13 mouse cellular contexts compared by ENCODE assay signal in genomic region chr17:56778779-56779362, GRCm38 (mm10). TPM values are rescaled to one million over a fixed set of nuclear protein-coding genes. Genes with fewer than 3 reads are reported as not detected.
DNase-seq lines count a peak whose midpoint lies in the region; ATAC-seq and TF ChIP-seq lines count a peak whose summit lies in the region.
"Had no signal": no experiment of that assay in that cellular context is flagged by ENCODE, and none has a peak within 500 bp of the region (broad histone marks: within the 10 kb centered on the region; RNA-seq: fewer than 3 reads in every experiment).

No protein-coding gene starts in this region.

- ATAC-seq in kidney, postnatal 0 days (replicated peaks; ENCODE audit: low FRiP score, low read depth), result no peak; the same call in 1 of the 2 replicates
- no peak for ATAC-seq in midbrain, embryonic 14.5 days (ENCODE audit: low FRiP score, low TSS enrichment)
- no peak for ATAC-seq in midbrain, embryonic 15.5 days (replicated peaks)

- H3K4me2 ChIP-seq in kidney, postnatal 0 days (ENCODE audit: low read length), result no peak overlapping the region
- H3K4me2 ChIP-seq in midbrain, embryonic 14.5 days (ENCODE audit: low read length), result no peak overlapping the region
- no peak overlapping the region for H3K4me2 ChIP-seq in midbrain, embryonic 15.5 days
- H3K4me2 ChIP-seq: embryonic facial prominence, embryonic 15.5 days; hindbrain, embryonic 15.5 days; limb, embryonic 15.5 days had no signal

- no peak overlapping the region for H3K4me3 ChIP-seq in kidney, postnatal 0 days (replicated peaks; ENCODE audit: low read depth, low read length)
- no peak overlapping the region for H3K4me3 ChIP-seq in kidney, adult 2 months (ENCODE audit: insufficient read depth, low read depth, low read length)
- no peak overlapping the region for H3K4me3 ChIP-seq in midbrain, embryonic 14.5 days (replicated peaks; ENCODE audit: low read depth, low read length)
- no peak overlapping the region for H3K4me3 ChIP-seq in midbrain, embryonic 15.5 days
- H3K4me3 ChIP-seq: embryonic facial prominence, embryonic 15.5 days; hindbrain, embryonic 15.5 days; limb, embryonic 15.5 days had no signal

- H3K9me3 ChIP-seq in kidney, postnatal 0 days (replicated peaks; ENCODE audit: low read length), result no peaks in the 10 kb centered on the region
- H3K9me3 ChIP-seq in midbrain, embryonic 14.5 days (ENCODE audit: control insufficient read depth, low read length), result 0 out of 2 replicates have a peak, but pooled peaks cover 3% of the 10 kb centered on the region
- H3K9me3 ChIP-seq in midbrain, embryonic 15.5 days, result no peaks in the 10 kb centered on the region
- H3K9me3 ChIP-seq: embryonic facial prominence, embryonic 15.5 days; hindbrain, embryonic 15.5 days; limb, embryonic 15.5 days had no signal

- TF ChIP-seq POLR2A in kidney, adult 2 months (IDR thresholded peaks at IDR 0.05; ENCODE audit: low read depth, low read length), result no peak

- no peak overlapping the region for H3K9ac ChIP-seq in kidney, postnatal 0 days (ENCODE audit: low read depth, low read length)
- H3K9ac ChIP-seq in midbrain, embryonic 14.5 days (replicated peaks; ENCODE audit: low read length), result no peak overlapping the region
- no peak overlapping the region for H3K9ac ChIP-seq in midbrain, embryonic 15.5 days
- H3K9ac ChIP-seq: embryonic facial prominence, embryonic 15.5 days; hindbrain, embryonic 15.5 days; limb, embryonic 15.5 days had no signal

- peak; percentile 60 for DNase-seq in embryo, embryonic 10 days (ENCODE audit: low spot score)
- DNase-seq in embryo, embryonic 9.5 days (ENCODE audit: extremely low spot score), result no peak
- peak; percentile 63 for DNase-seq in kidney, postnatal 0 days (ENCODE audit: low spot score)
- DNase-seq in kidney, adult 2 months, result no peak
- no peak for DNase-seq in midbrain, embryonic 14.5 days
- no peak for DNase-seq in layer of hippocampus, postnatal 25 days (ENCODE audit: extremely low spot score in 1 of 2, low spot score in 1 of 2)
- no peak for DNase-seq in gastrocnemius, adult 18-20 months (ENCODE audit: low spot score)
- DNase-seq: cerebellum, adult 2 months had no signal

- WGBS in kidney, postnatal 0 days, result 39% methylated on average over 3 of the region's 3 CpGs
- 72% methylated on average over 3 of the region's 3 CpGs for WGBS in kidney, adult 2 months
- 39% methylated on average over 3 of the region's 3 CpGs for WGBS in midbrain, embryonic 14.5 days
- 37% methylated on average over 3 of the region's 3 CpGs for WGBS in midbrain, embryonic 15.5 days

- no peaks in the 10 kb centered on the region for H3K4me1 ChIP-seq in kidney, postnatal 0 days (replicated peaks; ENCODE audit: insufficient read depth, low read length)
- no peaks in the 10 kb centered on the region for H3K4me1 ChIP-seq in kidney, adult 2 months (ENCODE audit: control insufficient read depth, insufficient read depth, low read length)
- no peaks in the 10 kb centered on the region for H3K4me1 ChIP-seq in midbrain, embryonic 14.5 days (ENCODE audit: control insufficient read depth, insufficient read depth, low read length)
- H3K4me1 ChIP-seq in midbrain, embryonic 15.5 days, result no peaks in the 10 kb centered on the region
- H3K4me1 ChIP-seq: embryonic facial prominence, embryonic 15.5 days; hindbrain, embryonic 15.5 days; limb, embryonic 15.5 days had no signal

- H3K27me3 ChIP-seq in kidney, postnatal 0 days (ENCODE audit: insufficient read depth, low read length), result no peaks in the 10 kb centered on the region
- H3K27me3 ChIP-seq in kidney, adult 2 months (replicated peaks; ENCODE audit: control insufficient read depth, insufficient read depth, low read length), result no peaks in the 10 kb centered on the region
- no peaks in the 10 kb centered on the region for H3K27me3 ChIP-seq in midbrain, embryonic 14.5 days (ENCODE audit: control insufficient read depth, insufficient read depth, low read length)
- no peaks in the 10 kb centered on the region for H3K27me3 ChIP-seq in midbrain, embryonic 15.5 days (replicated peaks)
- H3K27me3 ChIP-seq: embryonic facial prominence, embryonic 15.5 days; hindbrain, embryonic 15.5 days; limb, embryonic 15.5 days had no signal

- H3K27ac ChIP-seq in kidney, postnatal 0 days, result peak overlapping the region; percentile 3; the same call in 1 of the 2 replicates
- H3K27ac ChIP-seq in kidney, adult 2 months (ENCODE audit: insufficient read depth, low read depth, low read length), result no peak overlapping the region
- H3K27ac ChIP-seq in midbrain, embryonic 14.5 days (replicated peaks; ENCODE audit: low read depth, low read length), result peak overlapping the region; percentile 32; the same call in 1 of the 2 replicates
- H3K27ac ChIP-seq in midbrain, embryonic 15.5 days, result no peak overlapping the region
- H3K27ac ChIP-seq: embryonic facial prominence, embryonic 15.5 days; hindbrain, embryonic 15.5 days; limb, embryonic 15.5 days had no signal

- TF ChIP-seq CTCF in kidney, postnatal 0 days (IDR thresholded peaks at IDR 0.05; ENCODE audit: low read depth), result no peak
- TF ChIP-seq CTCF in kidney, adult 2 months (conservative IDR thresholded peaks at IDR 0.05; ENCODE audit: insufficient read depth, insufficient read length, low read depth, low read length), result no peak

- H3K36me3 ChIP-seq in kidney, postnatal 0 days (ENCODE audit: insufficient read depth, low read length), result no peaks in the 10 kb centered on the region
- H3K36me3 ChIP-seq in kidney, adult 2 months (ENCODE audit: control insufficient read depth, insufficient read depth, low read length), result no peaks in the 10 kb centered on the region
- H3K36me3 ChIP-seq in midbrain, embryonic 14.5 days (ENCODE audit: control insufficient read depth, insufficient read depth, low read length), result no peaks in the 10 kb centered on the region
- no peaks in the 10 kb centered on the region for H3K36me3 ChIP-seq in midbrain, embryonic 15.5 days (replicated peaks)
- H3K36me3 ChIP-seq: hindbrain, embryonic 15.5 days had no signal

RNA-seq across cellular contexts. Expression of gene Prr22, which starts 8.8 kb away (rescaled TPM):
- polyA plus RNA-seq in kidney, postnatal 0 days (2015; fragmentation: Nextera tagmentation; extraction: Ambion mirVana), result 0.59 and 0.71 TPM in 2 replicates
- polyA plus RNA-seq in kidney, adult 2 months (2012; rRNA removed), result 1.9 and 2.3 TPM in 2 replicates
- 0.63 and 0.78 TPM in 2 replicates for polyA plus RNA-seq in midbrain, embryonic 14.5 days (2014; fragmentation: Nextera tagmentation; extraction: Ambion mirVana)
- 1.4 TPM in 2 replicates for polyA plus RNA-seq in midbrain, embryonic 15.5 days (2015; fragmentation: Nextera tagmentation; extraction: Ambion mirVana)
- 1 to 10 TPM in 1 of 2 experiments, under 1 TPM in 1; 0.89 to 1.6 TPM for total RNA-seq in layer of hippocampus, postnatal 25 days (2021)
- total RNA-seq in gastrocnemius, adult 18-20 months (2021), result under 1 TPM; 0.16 to 0.28 TPM

RNA-seq across cellular contexts. Expression of gene Dus3l, which starts 14.3 kb away (rescaled TPM):
- 37.3 and 38.8 TPM in 2 replicates for polyA plus RNA-seq in kidney, postnatal 0 days (2015; fragmentation: Nextera tagmentation; extraction: Ambion mirVana)
- polyA plus RNA-seq in kidney, adult 2 months (2012; rRNA removed), result 43.6 and 55.2 TPM in 2 replicates
- 72.8 and 73.7 TPM in 2 replicates for polyA plus RNA-seq in midbrain, embryonic 14.5 days (2014; fragmentation: Nextera tagmentation; extraction: Ambion mirVana)
- polyA plus RNA-seq in midbrain, embryonic 15.5 days (2015; fragmentation: Nextera tagmentation; extraction: Ambion mirVana), result 100.0 and 104 TPM in 2 replicates
- total RNA-seq in layer of hippocampus, postnatal 25 days (2021), result 10 to 100 TPM; 61.1 to 73.0 TPM
- total RNA-seq in gastrocnemius, adult 18-20 months (2021), result 10 to 100 TPM; 14.4 to 14.9 TPM

RNA-seq across cellular contexts. Expression of gene Nrtn, which starts 21.5 kb away (rescaled TPM):
- 8.7 and 11.8 TPM in 2 replicates for polyA plus RNA-seq in kidney, postnatal 0 days (2015; fragmentation: Nextera tagmentation; extraction: Ambion mirVana)
- polyA plus RNA-seq in kidney, adult 2 months (2012; rRNA removed), result 19.2 and 27.1 TPM in 2 replicates
- polyA plus RNA-seq in midbrain, embryonic 14.5 days (2014; fragmentation: Nextera tagmentation; extraction: Ambion mirVana), result 4.4 and 7.3 TPM in 2 replicates
- polyA plus RNA-seq in midbrain, embryonic 15.5 days (2015; fragmentation: Nextera tagmentation; extraction: Ambion mirVana), result 4.1 and 4.6 TPM in 2 replicates
- total RNA-seq in layer of hippocampus, postnatal 25 days (2021), result 1 to 10 TPM; 2.7 to 3.6 TPM
- 1 to 10 TPM; 2.6 to 3.3 TPM for total RNA-seq in gastrocnemius, adult 18-20 months (2021)
- total RNA-seq: megakaryocyte-erythroid progenitor cell, adult 5-6 weeks had no signal

RNA-seq across cellular contexts. Expression of gene Rfx2, which starts 51.9 kb away (rescaled TPM):
- polyA plus RNA-seq in kidney, postnatal 0 days (2015; fragmentation: Nextera tagmentation; extraction: Ambion mirVana), result 1.6 and 2.1 TPM in 2 replicates
- polyA plus RNA-seq in kidney, adult 2 months (2012; rRNA removed), result 4.8 and 6.2 TPM in 2 replicates
- 2.2 and 4.1 TPM in 2 replicates for polyA plus RNA-seq in midbrain, embryonic 14.5 days (2014; fragmentation: Nextera tagmentation; extraction: Ambion mirVana)
- 5.4 and 6.0 TPM in 2 replicates for polyA plus RNA-seq in midbrain, embryonic 15.5 days (2015; fragmentation: Nextera tagmentation; extraction: Ambion mirVana)
- 1 to 10 TPM; 3.8 to 4.4 TPM for total RNA-seq in layer of hippocampus, postnatal 25 days (2021)
- total RNA-seq in gastrocnemius, adult 18-20 months (2021), result 1 to 10 TPM; 2.1 to 3.1 TPM

Comparison
In these comparisons a context has a peak if more than half of its experiments do, and no peak if none do; other contexts are left out.
1. DNase-seq: peak in embryo, embryonic 10 days (single experiment) and kidney, postnatal 0 days (single experiment); none in embryo, embryonic 9.5 days (single experiment), kidney, adult 2 months (single experiment), midbrain, embryonic 14.5 days (single experiment), layer of hippocampus, postnatal 25 days (0 of 2) and gastrocnemius, adult 18-20 months (single experiment).
2. H3K27ac ChIP-seq: peak in kidney, postnatal 0 days (single experiment) and midbrain, embryonic 14.5 days (single experiment); none in kidney, adult 2 months (single experiment) and midbrain, embryonic 15.5 days (single experiment).